Mouse (Mus musculus) lung, adult 2 months (tissue): ENCODE data around the gene Acadm. TPM values are rescaled to one million over a fixed set of nuclear protein-coding genes. Genes with fewer than 3 reads are reported as not detected.

Experiments used
- DNase-seq: peaks from one replicate; pipeline ENCODE4 v3.0.0; 2022
- H3K4me1 ChIP-seq: fragments of 200-500 bp; 2 replicates; pipeline ENCODE4 v1.6.1; 2011; ENCODE audit warnings: low read length; ENCODE audit not compliant: control insufficient read depth, insufficient read depth
- H3K4me3 ChIP-seq: fragments of 200-500 bp; replicated peaks from 2 replicates; pipeline ENCODE3; 2011; ENCODE audit warnings: low read depth, mild to moderate bottlenecking, control low read depth, low read length; ENCODE audit errors: extremely low read depth
- CTCF ChIP-seq: fragments of 200-500 bp; IDR thresholded peaks from 2 replicates; pipeline ENCODE4 v1.5.1; 2011; ENCODE audit warnings: mild to moderate bottlenecking, low read length, control low read depth; ENCODE audit not compliant: insufficient read depth
- POLR2A ChIP-seq: fragments of 200-500 bp; IDR thresholded peaks from 2 replicates; pipeline ENCODE4 v1.6.1; 2011; ENCODE audit warnings: low read depth, mild to moderate bottlenecking, control low read depth, low read length, borderline replicate concordance; ENCODE audit errors: extremely low read depth
- WGBS: fragments of 180-500 bp; shearing (Covaris S2); methylation state at CpG from one replicate; pipeline ENCODE4 v1.1.7; 2018; 5-methylcytosine and 5-hydroxymethylcytosine counted together
- polyA plus RNA-seq: library from polyadenylated mRNA; depleted of rRNA; stranded (reverse); fragments of >200 nt; gene quantifications from 2 replicates; pipeline ENCODE4 v1.2.3, GENCODE M21; 2012

Acadm gene
- polyA plus RNA-seq, 1 experiment: 62.3 TPM

DNA sequence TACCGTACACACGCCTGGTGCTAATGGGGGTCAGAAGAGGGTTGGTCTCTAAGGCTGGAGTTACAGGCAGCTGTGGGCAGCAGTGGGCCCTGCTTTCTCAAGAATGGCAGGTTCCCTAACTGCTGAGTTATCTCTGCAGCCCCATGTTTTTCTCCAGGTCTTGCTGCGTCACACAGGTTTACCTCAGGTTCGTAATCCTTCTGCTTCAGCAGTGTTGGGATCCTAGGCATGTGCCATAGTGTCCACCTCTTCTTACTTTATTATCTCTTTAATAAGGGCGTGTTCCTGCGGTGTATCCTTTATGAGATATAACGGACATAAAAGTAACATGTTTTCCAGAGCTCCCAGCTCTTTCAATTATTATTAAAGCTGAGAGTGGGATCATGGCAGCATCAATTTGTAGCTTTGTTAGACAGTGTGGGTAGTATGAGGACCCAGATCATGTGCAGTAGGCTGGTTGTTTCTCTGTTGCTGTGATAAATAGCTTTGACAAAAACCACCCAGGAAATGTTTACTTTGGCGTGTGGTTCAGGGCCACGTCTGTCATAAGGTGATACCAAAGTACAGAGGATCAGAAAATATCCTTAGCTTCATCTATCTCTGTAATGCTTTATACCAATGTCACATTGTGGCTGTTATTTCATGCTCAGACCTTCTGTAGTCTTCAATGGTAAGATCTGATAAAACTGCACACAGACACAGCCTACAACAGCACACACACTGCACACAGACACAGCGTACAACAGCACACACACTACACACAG lies 23.1 kb downstream of the Acadm start:
- 86% methylated on average over 10 of the region's 10 CpGs for WGBS
- TF ChIP-seq CTCF (no peak), POLR2A (no peak)

DNA sequence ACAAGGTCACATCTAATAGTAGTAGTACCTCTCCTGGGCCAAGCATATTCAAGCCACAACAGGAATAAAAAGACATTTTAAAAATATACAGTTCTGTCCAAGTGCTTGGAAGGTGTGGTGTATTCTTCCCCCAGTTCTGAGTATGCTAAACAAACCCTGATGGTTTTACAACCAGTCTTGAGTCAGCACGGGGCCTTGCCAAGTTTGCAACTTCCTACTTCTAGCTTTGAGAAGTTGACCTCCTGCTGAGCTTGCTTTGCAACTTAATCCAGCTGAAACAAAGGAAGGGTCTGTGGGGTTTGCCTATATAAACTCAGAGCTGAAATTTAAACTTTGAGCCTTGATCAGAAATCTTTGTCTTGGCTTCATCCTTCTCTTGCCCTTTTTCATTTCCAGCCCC lies 27.2 kb downstream of the Acadm start:
- WGBS: 5% methylated on average over 1 of the region's 1 CpGs
- H3K4me1 ChIP-seq: no peaks in the 10 kb centered on the region
- TF ChIP-seq POLR2A: no peak
- no peak for TF ChIP-seq CTCF
- H3K4me3 ChIP-seq: no peak overlapping the region
- no peak for DNase-seq

More for the DNA sequence above, 23.1 kb downstream of the Acadm start:
- no peak for DNase-seq
- no peak overlapping the region for H3K4me3 ChIP-seq
- H3K4me1 ChIP-seq: no peaks in the 10 kb centered on the region

DNA sequence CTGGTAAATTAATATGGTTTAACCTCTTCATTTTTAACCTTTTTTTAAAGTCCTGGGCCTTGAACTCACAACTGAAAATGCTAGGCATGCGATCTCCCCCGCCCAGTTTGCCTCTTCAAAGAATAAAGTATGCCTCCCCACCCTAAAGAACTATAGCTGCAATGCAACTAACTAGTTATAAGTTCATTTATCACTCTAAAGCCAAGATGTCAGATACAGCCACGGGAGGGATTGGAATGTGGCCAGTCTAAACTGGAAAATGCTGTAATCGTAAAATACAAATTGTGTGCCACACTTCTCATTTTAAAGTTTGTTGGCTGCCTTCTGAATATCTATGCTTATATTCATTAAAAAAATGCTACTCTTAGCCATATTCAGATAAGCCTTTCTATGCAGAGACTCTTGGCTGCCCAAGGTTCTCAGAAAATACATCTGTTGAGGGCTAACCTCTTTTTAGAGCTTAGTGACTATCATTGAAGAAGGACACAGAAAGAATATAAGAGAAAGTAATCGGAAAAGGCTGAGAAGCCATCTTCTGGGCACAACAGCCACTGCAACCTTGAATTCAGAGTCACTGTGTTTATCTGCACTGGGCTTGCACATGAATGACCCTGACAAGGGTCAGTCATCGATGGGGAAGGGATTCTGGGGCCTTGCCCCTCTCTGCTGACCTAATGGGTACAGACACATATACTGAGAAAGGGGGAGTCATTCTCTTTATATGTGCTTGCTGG lies 30.8 kb downstream of the Acadm start:
- peaks cover 17% of the 10 kb centered on the region for H3K4me1 ChIP-seq
- DNase-seq: no peak
- no peak overlapping the region for H3K4me3 ChIP-seq
- TF ChIP-seq POLR2A: no peak
- no peak for TF ChIP-seq CTCF
- WGBS: 29% methylated on average over 6 of the region's 6 CpGs

DNA sequence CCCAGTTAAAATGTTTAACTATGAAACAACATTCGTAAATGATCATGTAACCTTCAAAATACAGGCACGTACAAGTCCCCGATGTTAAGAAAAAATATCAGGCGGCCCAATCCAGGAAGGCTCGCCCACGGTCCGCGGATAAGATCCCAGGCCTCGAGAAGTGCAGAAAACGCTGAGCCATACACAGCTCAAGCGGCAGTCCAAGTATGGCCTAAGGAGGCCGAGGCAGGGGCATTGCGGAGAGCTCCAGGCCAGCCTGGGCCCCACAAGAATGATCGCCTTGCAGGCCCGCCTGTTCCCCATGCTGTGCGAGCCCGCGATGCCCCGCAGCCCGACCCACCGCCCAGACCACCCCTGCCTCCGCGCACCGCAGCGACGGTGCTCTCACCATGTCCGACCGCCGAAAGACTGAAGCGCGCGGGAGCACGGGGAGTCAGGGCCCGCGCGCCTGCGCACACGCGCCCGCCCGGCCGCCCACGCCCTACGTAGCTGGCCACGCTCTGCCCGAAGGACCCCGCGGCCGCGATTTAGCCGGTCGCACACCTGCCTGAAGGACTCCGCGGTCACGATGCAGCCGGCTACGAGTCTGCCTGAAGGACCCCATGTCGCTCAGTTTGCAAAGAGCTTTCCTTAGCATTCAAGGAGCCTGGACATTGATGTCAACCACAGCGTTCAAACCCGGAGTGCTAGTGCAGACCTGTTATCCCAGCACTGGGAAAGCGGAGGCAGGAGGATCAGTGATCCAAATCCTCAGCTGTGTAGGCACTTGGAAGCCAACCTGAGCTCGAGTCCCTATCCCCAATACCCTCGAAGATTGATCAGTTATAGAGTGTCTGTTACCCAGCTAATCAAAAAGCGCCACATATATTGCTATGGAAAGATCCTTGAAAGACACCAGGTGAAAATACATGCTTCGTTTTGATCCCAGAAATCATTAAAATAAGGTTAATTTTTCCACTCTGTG lies 31.6 kb downstream of the Acadm start, which contains the start of gene Rabggtb:
TSS of gene Rabggtb (minus strand) at position 464 of the 964 bp plus-strand sequence.
- H3K4me1 ChIP-seq: peaks cover 17% of the 10 kb centered on the region
- peak; percentile 90 for DNase-seq
- TF ChIP-seq POLR2A: peak; percentile 89
- no peak for TF ChIP-seq CTCF
- under 1% methylated on average over 65 of the region's 65 CpGs for WGBS
- peak within 1 kb of the TSS; percentile 95 for H3K4me3 ChIP-seq

DNA sequence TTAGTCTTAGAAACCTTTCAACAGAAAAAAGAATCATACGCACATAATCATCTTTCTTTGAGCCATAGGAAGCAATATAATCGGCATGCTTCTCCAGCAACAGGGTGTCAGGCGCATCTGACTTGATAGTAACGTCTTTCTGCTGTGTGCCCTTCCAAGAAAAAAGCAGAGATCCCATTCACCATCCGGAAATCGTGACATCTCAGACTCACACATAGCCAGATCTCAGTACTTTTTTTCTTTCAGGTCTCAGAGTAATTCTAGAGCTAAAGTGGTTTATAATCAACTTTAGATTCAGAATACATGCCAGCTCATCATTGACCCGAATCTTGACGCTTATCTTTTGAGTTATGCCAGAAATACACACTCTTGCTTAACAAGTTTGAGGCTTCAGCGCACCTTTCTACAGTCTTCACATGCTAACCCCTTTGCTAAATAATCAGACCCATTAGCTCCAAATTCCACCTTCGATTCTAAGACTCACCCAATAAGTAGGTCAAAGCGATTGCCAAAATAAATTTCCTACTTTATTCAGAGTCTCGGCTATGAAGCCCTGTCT lies 32.5 kb downstream of the Acadm start:
- no peak for TF ChIP-seq POLR2A
- no peak for TF ChIP-seq CTCF
- WGBS: 3% methylated on average over 12 of the region's 12 CpGs
- Histone ChIP-seq H3K4me1 (peaks cover 17% of the 10 kb centered on the region), H3K4me3 (peak overlapping the region; percentile 78)
- DNase-seq: no peak

DNA sequence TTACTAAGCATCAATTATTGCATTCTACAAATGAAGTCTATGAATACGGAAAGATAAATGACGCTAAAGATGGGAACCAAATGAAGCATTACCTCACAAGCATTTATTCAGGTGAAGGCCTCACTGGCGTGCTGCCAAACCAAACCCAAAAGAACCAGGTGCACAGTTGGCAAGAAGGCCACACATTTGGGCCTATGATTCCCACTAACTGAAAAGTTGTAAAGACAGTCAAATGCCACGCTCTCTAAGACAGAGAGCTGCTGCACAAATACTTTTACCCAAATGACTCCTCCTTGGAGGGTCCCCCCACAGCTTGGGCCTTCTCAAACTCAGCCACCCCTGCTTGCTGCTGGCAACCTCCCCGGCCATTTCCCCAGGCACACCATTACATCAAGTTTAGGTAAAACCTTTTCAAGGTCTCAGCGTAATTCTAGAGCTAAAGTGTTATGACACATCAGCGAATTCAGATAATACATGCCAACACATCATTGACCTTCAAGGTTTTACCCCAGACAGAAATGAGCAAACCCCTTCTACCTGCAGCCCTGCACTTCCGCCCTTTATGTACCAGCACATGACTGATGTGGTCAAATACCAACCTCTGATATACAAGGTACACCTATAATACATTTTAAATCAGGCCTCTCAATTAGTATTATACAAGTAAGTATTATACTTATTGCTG lies 33.1 kb downstream of the Acadm start:
- TF ChIP-seq CTCF (no peak), POLR2A (no peak)
- no peak for DNase-seq
- WGBS: 48% methylated on average over 8 of the region's 8 CpGs
- H3K4me1 ChIP-seq: peaks cover 17% of the 10 kb centered on the region
- H3K4me3 ChIP-seq: no peak overlapping the region

DNA sequence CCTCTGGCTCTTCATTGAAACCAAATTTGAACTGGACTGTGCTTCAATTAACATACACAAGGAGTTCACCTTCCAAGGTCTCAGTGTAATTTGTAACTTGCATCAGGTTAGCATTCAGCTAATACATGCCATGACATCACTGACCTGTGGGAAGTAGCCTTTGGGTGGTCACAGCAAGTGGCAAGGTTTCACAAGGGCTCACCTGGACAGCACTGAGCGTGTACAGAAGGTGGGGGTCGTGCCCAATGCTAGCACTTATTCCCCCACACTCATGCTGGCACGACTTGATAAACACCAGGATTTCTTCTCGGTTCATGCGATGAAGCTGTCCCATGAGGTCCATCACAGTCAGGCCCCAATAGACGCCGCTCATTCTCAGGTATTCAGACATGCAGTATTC lies 33.9 kb downstream of the Acadm start:
- 55% methylated on average over 7 of the region's 7 CpGs for WGBS
- no peak for TF ChIP-seq CTCF
- TF ChIP-seq POLR2A: no peak
- no peak overlapping the region for H3K4me3 ChIP-seq
- H3K4me1 ChIP-seq: peaks cover 17% of the 10 kb centered on the region
- DNase-seq: no peak

DNA sequence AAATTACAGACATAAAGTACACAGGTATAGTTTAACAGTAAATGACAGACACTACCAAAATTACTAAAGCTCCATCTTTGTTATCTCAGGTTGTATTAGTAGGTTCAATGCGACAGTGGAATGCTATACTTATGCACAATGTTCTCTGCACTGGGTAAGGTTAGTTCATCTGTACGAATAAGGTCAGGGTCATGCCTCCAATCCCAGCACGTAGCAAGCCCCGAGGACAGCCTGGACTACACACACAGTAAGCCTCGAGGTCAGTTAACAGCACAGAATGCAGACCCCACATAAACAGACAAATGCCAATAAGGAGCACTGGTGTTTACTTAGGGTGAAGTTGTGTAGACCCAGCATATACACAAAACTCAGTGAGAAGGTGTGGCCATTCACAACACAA lies 35.5 kb downstream of the Acadm start:
- TF ChIP-seq CTCF (no peak), POLR2A (no peak)
- no peak overlapping the region for H3K4me3 ChIP-seq
- no peak for DNase-seq
- H3K4me1 ChIP-seq: peaks cover 17% of the 10 kb centered on the region
- WGBS: 69% methylated on average over 5 of the region's 5 CpGs
